Mouse (Mus musculus) liver, embryonic 14.5 days (tissue): ENCODE results near the gene Meox1.

ENCODE experiments used
- CTCF ChIP-seq: IDR thresholded peaks from 2 replicates; pipeline ENCODE4 v1.5.1; 2016; ENCODE audit warnings: antibody characterized with exemption, low read depth, control low read depth
- EP300 ChIP-seq: IDR thresholded peaks from 2 replicates; pipeline ENCODE4 v1.6.1; 2016; ENCODE audit warnings: antibody characterized with exemption, low read depth

DNA sequence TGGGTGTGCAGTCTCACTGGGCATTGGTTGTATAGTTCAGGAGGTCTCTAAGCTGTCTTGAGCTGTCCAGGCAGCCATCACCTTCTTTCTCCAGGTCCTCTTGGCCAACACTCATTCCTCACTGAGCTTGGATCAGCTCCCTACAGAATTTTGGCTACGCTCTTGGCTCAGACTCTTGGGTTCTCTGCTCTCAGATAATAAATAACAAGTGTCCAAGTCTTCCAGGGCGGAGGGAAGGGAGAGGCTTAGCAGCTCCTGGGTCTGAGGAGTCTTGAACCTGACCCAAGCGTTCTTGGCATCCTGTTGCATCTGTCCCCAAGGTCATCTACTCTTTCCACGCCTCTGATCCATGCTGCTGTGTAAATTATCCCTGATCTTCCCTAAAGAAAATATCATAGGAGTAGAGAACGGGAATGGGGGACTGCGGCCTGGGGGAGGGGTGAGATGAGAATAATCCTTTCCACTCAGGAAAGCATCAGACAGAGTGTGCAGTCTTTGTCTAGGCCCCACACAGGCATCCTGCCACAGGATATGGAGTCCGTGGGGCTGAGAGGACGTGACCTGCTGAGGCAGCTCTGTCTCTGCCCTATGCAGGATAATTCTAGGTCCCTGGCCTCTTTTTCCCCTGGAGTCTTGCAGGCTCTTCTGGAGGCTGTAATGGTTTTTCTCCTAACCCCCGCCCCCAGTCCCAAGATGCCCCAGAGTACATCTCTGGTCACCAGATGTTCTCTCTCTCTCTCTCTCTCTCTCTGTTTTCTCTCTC is 38.0 kb downstream of the Meox1 start:
- TF ChIP-seq EP300, result no peak
- TF ChIP-seq CTCF, result no peak
